Mouse (Mus musculus) kidney, postnatal 0 days (tissue): ENCODE results near the gene Snrpg. TPM values are rescaled to one million over a fixed set of nuclear protein-coding genes. Genes with fewer than 3 reads are reported as not detected.

ENCODE experiments used
- ATAC-seq: fragments of 200-750 bp; cut with Nextera tagmentation; replicated peaks from 2 replicates; pipeline ENCODE4 v1.8.0; 2017; ENCODE audit warnings: low read depth, moderate number of reproducible peaks, moderate TSS enrichment, moderate library complexity; ENCODE audit not compliant: low FRiP score
- DNase-seq: peaks from one replicate; pipeline ENCODE4 v3.0.0-alpha.2; 2016; ENCODE audit warnings: low spot score
- H3K27ac ChIP-seq: fragments of 300-500 bp; sonication (generic); 2 replicates; pipeline ENCODE4 v1.5.1; 2014; ENCODE audit warnings: mild to moderate bottlenecking
- H3K27me3 ChIP-seq: fragments of 300-500 bp; sonication (generic); 2 replicates; pipeline ENCODE4 v1.6.1; 2014; ENCODE audit warnings: low read length, mixed read lengths; ENCODE audit not compliant: insufficient read depth
- H3K36me3 ChIP-seq: fragments of 300-500 bp; sonication (generic); 2 replicates; pipeline ENCODE4 v1.6.1; 2014; ENCODE audit warnings: low read length, mixed read lengths; ENCODE audit not compliant: insufficient read depth
- H3K4me1 ChIP-seq: fragments of 300-500 bp; sonication (generic); replicated peaks from 2 replicates; pipeline ENCODE4 v1.6.1; 2014; ENCODE audit warnings: antibody characterized with exemption, low read length, mixed read lengths; ENCODE audit not compliant: insufficient read depth
- H3K4me2 ChIP-seq: fragments of 300-500 bp; sonication (generic); 2 replicates; pipeline ENCODE4 v1.6.1; 2014; ENCODE audit warnings: mild to moderate bottlenecking, low read length, moderate library complexity, mixed read lengths
- H3K4me3 ChIP-seq: fragments of 300-500 bp; sonication (generic); replicated peaks from 2 replicates; pipeline ENCODE4 v1.5.1; 2014; ENCODE audit warnings: low read depth, low read length
- H3K9ac ChIP-seq: fragments of 300-500 bp; sonication (generic); 2 replicates; pipeline ENCODE4 v1.6.1; 2014; ENCODE audit warnings: low read depth, low read length
- H3K9me3 ChIP-seq: fragments of 300-500 bp; sonication (generic); replicated peaks from 2 replicates; pipeline ENCODE4 v1.6.1; 2016; ENCODE audit warnings: low read length, inconsistent platforms, mixed read lengths
- CTCF ChIP-seq: IDR thresholded peaks from 2 replicates; pipeline ENCODE4 v1.5.1; 2016; ENCODE audit warnings: antibody characterized with exemption, low read depth, mild to moderate bottlenecking, moderate library complexity
- WGBS: fragments of 180-500 bp; shearing (Covaris S2); extraction: QIAGEN DNeasy Blood & Tissue Kit; methylation state at CpG from one replicate; pipeline ENCODE4 v1.1.7; 2014; 5-methylcytosine and 5-hydroxymethylcytosine counted together
- polyA plus RNA-seq: library from polyadenylated mRNA; unstranded; fragments of >200 nt; fragmentation: Nextera tagmentation; extraction: Ambion mirVana; gene quantifications from 2 replicates; pipeline ENCODE4 v1.2.1, GENCODE M21; 2015

The Snrpg gene
- polyA plus RNA-seq, 1 experiment from 2014 or later, result 543 TPM

GRCm38 (mm10) chr6:86382551-86382950 lies 11.4 kb downstream of the Snrpg start:
- H3K27me3 ChIP-seq, result no peaks in the 10 kb centered on the region
- H3K36me3 ChIP-seq, result peaks cover 14% of the 10 kb centered on the region; the same call in 1 of the 2 replicates
- TF ChIP-seq CTCF, result no peak
- H3K4me2 ChIP-seq, result no peak overlapping the region
- H3K27ac ChIP-seq, result no peak overlapping the region
- ATAC-seq (no peak), DNase-seq (no peak)
- no peaks in the 10 kb centered on the region for H3K9me3 ChIP-seq
- H3K4me1 ChIP-seq, result no peaks in the 10 kb centered on the region
- H3K4me3 ChIP-seq, result no peak overlapping the region
- no peak overlapping the region for H3K9ac ChIP-seq

GRCm38 (mm10) chr6:86383370-86383769 lies 12.3 kb downstream of the Snrpg start:
- Histone ChIP-seq H3K36me3 (peaks cover 14% of the 10 kb centered on the region), H3K4me1 (no peaks in the 10 kb centered on the region), H3K27ac (no peak overlapping the region), H3K9me3 (no peaks in the 10 kb centered on the region), H3K9ac (no peak overlapping the region), H3K4me3 (no peak overlapping the region), H3K27me3 (no peaks in the 10 kb centered on the region), H3K4me2 (no peak overlapping the region)
- no peak for TF ChIP-seq CTCF
- DNase-seq (no peak), ATAC-seq (no peak)
- WGBS, result 47% methylated on average over 16 of the region's 16 CpGs

- Histone ChIP-seq H3K9ac (no peak overlapping the region), H3K4me3 (no peak overlapping the region), H3K36me3 (peaks cover 20% of the 10 kb centered on the region; the same call in 1 of the 2 replicates), H3K4me2 (no peak overlapping the region), H3K27ac (no peak overlapping the region), H3K9me3 (no peaks in the 10 kb centered on the region), H3K27me3 (no peaks in the 10 kb centered on the region), H3K4me1 (no peaks in the 10 kb centered on the region)
- WGBS, result 68% methylated on average over 4 of the region's 4 CpGs
- DNase-seq, result no peak
- no peak for TF ChIP-seq CTCF
- ATAC-seq, result no peak
These were observed 13.6 kb downstream of the Snrpg start for GRCm38 (mm10) chr6:86384692-86385091.

GRCm38 (mm10) chr6:86385362-86386104 lies 14.4 kb downstream of the Snrpg start:
- ATAC-seq (no peak), DNase-seq (no peak)
- Histone ChIP-seq H3K4me3 (no peak overlapping the region), H3K27ac (no peak overlapping the region), H3K4me1 (no peaks in the 10 kb centered on the region), H3K27me3 (no peaks in the 10 kb centered on the region), H3K4me2 (no peak overlapping the region), H3K36me3 (peaks cover 28% of the 10 kb centered on the region; the same call in 1 of the 2 replicates), H3K9me3 (no peaks in the 10 kb centered on the region), H3K9ac (no peak overlapping the region)
- no peak for TF ChIP-seq CTCF
- 81% methylated on average over 5 of the region's 5 CpGs for WGBS

- H3K36me3 ChIP-seq, result peaks cover 46% of the 10 kb centered on the region; the same call in 1 of the 2 replicates
- DNase-seq (peak; percentile 85), ATAC-seq (peak; percentile 88)
These were observed 16.2 kb downstream of the Snrpg start for GRCm38 (mm10) chr6:86387313-86387712.

GRCm38 (mm10) chr6:86388461-86388860 lies 17.4 kb downstream of the Snrpg start:
- Histone ChIP-seq H3K4me1 (no peaks in the 10 kb centered on the region), H3K4me3 (no peak overlapping the region), H3K9ac (no peak overlapping the region), H3K36me3 (peaks cover 48% of the 10 kb centered on the region; the same call in 1 of the 2 replicates), H3K27me3 (no peaks in the 10 kb centered on the region), H3K27ac (peak overlapping the region; percentile 73), H3K9me3 (no peaks in the 10 kb centered on the region), H3K4me2 (no peak overlapping the region)
- TF ChIP-seq CTCF, result no peak
- ATAC-seq (no peak), DNase-seq (no peak)
- 73% methylated on average over 18 of the region's 18 CpGs for WGBS

More at GRCm38 (mm10) chr6:86387313-86387712, 16.2 kb downstream of the Snrpg start:
- peak overlapping the region; percentile 18; the same call in 1 of the 2 replicates for H3K4me2 ChIP-seq
- no peaks in the 10 kb centered on the region for H3K4me1 ChIP-seq
- H3K27me3 ChIP-seq, result no peaks in the 10 kb centered on the region
- no peaks in the 10 kb centered on the region for H3K9me3 ChIP-seq
- H3K4me3 ChIP-seq, result no peak overlapping the region
- 36% methylated on average over 12 of the region's 12 CpGs for WGBS
- no peak overlapping the region for H3K9ac ChIP-seq
- H3K27ac ChIP-seq, result peak overlapping the region; percentile 73
- TF ChIP-seq CTCF, result no peak
